Mouse (Mus musculus): ENCODE results near the gene Pdcd6ip.
A peak's percentile ranks its signal among the peaks of the same experiment; 100 is the strongest.
"Not testable (repeated sequence)": the region's sequence is repeated elsewhere in the genome, so short reads cannot be mapped to it uniquely, and the experiment has no call there.

Gene Pdcd6ip

DNA sequence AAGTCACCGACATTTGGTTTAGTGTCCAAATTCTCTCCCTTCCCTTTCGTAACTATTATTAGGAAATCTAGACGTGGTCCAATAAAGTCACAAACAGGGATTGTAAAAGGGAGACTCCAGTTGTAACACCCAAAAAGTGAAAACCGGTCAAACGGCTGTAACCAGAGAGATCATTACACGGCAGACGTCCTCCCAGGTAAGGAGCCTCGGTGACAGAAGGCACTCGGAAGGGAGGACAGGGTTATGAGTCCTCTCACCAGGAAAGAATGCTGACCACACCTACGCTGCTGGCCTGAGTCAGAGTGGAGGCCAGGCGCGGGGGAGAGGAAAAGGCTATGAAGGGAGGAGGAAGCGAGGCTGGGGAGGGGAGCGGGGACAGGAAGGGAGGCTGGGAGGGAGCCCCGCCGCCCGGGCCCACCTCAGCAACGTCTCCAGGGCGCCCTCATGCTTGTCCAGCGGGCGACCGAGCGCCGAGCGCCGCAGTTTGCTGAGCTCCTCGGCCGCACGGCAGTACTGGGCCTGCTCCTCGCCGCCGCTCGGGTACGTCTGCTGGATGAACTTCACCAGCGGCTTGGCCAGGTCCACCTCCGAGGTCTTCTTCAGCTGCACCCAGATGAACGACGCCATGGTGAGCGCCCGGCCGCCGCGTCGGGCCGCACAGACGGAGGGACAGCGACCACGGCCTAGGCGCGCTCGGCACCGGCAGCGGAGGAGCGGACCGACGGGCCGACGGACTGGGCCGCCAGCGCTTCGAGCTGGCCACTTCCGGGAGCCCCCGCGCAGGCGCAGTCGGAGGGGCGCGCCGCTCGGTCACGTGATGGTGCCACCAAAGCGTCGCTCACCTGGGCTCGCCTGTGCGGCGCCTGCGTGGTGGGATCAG is at the start of gene Pdcd6ip:
Gene Pdcd6ip, minus strand, starts transcription at position 779 of the 880 bp plus-strand sequence.
- peak; percentile 94 for DNase-seq

DNA sequence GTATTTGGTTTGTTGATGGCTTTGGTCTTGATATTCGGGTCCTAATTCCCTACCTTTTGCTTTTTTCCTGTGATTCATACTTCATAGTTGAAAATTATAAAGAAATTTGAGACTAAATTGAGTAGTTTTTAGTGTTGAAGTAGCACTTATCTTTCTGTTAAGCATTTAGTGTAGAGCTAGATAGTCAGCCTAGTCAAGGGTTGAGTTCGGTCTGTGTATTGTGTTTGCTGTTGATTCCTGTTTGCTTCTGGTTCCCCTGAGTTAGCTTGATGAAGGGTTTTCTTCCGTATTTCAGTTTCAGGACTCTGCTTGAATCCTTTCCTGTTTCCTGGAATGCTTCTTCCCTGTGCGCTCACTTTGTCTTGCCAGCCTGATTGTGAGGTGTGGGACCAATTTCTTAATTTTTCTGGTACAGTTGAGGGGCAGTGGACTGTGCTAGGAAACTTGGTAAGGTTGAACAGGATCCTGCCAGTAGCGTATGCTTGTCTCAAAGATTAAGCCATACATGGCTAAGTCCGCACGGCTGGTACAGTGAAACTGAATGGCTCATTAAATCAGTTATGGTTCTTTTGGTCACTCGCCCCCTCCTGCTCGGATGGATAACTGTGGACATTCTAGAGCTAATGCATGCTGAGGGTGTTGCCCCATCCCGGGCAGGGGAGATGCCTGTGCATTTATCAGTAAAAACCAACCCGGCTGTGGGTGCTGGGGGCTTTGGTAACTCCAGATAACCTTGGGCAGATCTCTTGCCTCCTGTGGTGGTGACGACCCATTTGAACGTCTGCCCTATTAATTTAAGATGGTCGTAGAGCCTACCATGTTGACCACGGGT is 48.0 kb upstream of the Pdcd6ip start:
- DNase-seq = no peak

DNA sequence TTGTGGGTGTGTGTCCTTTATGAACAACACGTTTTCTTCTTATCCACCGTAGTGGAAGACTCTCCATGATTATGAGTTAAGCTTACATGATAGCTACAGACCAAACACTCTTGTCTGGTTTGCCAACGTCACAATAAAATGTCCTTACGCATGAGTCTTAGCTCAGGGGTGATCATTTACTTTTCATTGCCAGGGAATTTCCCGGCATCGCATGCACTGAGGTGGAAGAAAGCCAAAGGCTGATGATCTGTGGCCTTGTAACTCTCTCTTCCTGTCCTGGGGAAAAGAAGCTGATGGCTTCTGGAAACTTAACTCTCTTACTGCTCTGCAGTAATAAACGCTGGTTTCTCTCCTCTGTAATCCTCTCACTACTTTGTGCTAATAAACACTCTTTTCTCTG is 41.3 kb upstream of the Pdcd6ip start:
- no peak for DNase-seq

DNA sequence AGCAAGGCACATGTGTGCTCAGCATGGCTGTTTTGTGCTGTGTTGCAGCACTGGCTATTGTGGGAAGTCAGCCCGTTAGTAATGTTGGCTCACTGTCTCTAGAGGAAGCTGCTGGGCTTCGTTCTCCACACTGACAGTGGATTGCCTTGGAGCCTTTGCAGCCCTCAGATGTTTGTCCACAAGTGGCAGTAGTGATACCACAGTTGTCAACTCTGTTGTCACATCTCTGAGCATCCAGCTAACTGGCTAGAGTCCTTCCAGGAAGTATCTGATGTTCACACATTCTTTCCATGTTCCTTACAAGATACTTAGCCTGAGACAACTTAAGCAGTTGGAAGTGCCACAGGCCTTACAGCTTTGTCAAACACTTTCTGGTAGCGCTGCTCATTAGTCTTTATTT is 35.2 kb upstream of the Pdcd6ip start:
- no peak for DNase-seq

DNA sequence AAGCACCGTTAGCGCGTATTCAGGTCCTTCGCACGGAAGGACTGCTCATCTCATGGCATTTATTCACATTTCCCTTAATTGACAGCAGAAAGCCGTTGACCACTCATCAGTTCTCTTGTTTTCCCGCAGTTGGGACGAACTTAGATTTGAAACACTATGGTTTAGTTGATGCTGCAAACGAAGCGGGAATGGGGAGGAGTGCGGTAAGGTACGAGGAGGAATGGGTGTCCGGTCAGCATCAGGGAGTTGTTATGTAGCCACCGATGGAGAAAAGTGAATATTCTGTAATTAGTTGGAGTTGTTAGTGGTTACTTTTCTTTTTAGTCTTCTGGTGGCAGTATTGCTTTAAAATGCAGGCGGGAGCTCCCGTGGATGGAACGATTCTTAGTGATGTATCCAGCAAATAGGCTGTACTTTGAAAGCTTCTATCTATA is 34.3 kb upstream of the Pdcd6ip start:
- DNase-seq = peak; percentile 8

DNA sequence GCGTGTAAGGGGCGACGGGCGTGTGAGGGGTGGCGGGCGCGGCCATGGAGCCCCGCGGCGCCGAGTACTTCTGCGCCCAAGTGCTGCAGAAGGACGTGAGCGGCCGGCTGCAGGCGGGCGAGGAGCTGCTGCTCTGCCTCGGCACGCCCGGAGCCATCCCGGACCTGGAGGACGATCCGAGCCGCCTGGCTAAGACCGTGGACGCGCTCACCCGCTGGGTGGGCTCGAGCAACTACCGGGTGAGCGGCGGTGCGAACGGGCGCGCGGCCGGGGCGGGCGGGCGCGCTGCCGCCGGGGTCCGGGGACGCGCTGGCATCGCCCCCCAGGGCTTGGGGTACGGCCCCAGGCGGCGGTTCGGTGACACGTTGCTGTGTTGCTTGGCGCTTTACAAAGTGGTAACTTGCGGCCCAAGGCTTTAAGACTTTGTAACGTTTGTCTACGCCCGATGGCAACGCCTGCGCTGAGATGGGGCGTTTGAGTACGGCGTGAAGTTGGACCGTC is 33.6 kb upstream of the Pdcd6ip start:
- peak; percentile 64 for DNase-seq

DNA sequence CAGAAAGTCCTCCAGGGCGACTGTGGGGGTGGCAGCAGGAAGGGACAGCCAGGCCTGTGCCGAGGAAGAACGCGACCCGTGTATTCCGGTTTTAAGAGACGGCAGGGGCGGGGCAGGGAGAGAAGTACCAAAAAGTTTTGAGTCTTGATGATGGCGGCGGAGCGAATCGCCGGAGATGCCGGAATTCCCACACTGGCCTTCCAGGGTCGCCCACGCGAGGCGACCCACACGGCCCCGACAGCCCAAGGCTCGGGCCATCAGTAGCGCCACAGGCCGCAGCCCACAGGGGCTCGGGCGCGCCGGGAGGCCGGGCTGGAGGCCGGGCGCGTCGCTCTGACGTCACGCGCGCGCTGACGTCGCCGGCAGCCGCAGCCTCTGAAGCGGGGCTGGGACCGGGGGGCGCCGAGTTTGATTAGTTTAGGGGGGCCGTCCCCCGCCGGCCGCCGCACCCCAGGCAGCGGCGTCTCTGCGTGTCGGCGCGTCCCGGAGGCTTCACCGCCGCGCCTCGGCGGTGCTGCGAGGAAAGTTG is 33.1 kb upstream of the Pdcd6ip start, which contains the start of gene Clasp2:
Gene Clasp2, plus strand, starts transcription at position 366 of the 529 bp plus-strand sequence.
- DNase-seq = peak; percentile 84

DNA sequence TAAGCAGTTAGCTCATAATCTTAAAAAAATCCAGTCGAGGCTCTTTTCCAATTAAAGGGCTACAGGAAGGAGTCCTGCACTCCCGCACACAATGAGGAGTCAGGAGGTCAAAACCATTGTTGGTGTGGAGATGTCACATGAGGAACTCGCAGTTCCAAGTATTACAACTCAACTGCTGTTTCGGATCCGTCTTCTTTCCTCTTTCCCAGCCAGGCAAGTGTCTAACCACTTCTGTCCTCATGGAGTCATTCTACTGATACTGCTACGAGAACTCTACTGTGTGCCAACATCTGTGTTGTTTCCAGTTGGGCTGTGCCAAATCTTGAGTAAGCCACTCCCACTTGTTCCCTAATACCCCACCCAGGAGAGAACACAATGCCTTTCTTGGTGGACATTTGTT is 30.9 kb upstream of the Pdcd6ip start:
- DNase-seq = no peak

DNA sequence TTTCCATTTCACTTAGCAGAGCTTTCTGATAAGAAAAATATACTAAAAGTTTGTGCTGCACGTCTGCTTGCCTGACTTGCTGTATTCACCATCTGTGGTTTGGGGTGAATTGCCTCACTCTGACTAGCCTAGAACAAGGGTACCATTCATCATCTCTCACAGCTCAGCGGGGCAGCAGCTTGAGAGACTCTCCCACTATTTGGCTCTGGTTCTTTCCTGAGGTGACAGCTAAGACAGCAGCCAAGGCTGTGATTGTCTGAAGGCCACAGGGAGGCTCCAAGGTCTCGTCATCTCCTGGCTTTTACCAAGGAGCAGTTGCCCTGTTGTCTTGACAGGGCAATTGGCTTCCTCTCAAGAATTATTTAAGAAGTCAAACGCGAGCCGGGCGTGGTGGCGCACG is 30.0 kb upstream of the Pdcd6ip start:
- DNase-seq = no peak

DNA sequence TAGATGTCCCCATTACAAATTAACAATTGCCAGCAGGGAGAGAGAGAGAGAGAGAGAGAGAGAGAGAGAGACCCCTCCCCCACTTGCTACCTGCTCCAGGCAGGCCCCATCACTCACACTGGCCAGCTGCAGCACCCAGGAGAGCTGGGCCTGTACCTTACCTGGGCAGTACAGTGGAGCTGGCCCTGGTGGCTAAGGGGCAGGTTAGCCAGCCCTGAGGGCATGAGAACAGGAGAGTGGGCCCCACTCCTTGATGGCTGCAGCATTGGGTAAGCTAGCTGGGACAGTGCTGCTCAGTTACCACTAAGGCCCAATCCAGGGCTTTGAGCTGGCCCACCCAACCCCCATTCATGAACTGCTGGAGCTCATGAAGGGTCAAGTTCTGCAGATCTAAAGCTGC is 27.9 kb upstream of the Pdcd6ip start:
- DNase-seq = no peak

DNA sequence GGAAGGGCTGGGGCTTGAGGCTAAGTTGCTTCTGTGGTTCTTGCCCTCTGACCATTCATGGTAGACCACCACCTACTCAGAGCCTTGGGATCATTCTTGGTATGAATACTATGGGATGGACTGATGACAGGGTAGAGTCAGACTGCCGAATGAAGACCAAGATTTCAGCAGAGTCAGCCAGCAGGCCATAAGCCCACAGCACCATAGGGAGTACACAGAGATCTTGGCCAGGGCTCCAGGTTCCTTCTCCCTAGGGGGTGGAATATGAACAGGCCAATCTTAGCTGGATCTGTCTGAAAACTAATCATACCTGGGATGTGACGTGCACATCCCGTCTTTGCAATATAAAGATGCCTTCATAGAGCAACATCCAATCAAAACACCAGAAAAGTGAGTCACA is 23.5 kb upstream of the Pdcd6ip start:
- DNase-seq = no peak

DNA sequence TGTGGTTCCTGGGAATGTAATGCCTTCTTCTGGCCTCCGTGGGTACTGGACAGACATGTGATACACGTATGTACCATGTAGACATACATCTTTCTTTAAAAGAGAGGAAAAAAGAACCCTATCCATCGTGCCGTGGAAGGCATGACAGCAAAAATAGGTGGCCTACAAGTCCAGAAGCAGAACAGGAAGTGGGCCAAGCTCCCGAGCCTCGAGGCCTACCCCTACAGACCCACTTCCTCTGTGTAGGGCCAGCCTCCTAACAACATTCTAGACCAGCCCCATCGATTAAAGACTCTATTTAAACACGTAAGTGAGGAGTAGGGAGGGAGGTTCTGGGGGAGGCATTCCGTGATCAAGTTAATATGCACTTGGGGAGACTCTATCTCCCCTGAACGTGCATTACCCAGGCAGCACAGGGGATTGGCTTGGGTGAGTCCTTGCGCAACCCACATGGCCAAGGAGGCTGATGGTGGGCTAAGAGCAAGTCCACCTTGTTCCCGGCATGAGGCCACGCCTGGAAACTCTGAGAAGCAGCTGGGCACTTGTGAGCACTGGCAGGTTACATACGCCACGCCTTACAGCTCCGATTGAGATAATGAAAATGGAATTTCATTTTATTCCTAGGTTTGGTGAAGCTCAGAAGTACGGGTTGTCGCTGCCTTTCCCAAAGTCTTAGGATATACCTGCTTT is 19.1 kb upstream of the Pdcd6ip start:
- DNase-seq = no peak

DNA sequence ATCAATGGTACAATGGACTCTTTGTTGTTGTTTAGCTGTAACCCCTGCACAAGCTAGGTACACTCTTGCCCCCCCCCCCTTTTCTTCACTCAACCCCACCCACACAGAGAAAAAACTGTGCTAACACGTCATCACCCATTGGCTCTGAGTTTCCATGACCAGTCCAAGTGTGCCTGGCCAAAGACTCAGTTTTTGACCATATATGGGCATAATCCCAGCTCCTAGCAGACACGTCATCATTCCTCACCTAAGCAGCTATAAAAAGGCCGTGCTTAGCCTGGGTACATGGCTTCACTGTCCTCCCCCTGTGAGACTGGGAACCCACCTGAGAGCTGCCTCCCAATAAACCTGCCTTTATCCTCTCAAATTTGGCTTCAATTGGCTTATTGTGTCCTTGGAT is 18.1 kb upstream of the Pdcd6ip start:
- no peak for DNase-seq

DNA sequence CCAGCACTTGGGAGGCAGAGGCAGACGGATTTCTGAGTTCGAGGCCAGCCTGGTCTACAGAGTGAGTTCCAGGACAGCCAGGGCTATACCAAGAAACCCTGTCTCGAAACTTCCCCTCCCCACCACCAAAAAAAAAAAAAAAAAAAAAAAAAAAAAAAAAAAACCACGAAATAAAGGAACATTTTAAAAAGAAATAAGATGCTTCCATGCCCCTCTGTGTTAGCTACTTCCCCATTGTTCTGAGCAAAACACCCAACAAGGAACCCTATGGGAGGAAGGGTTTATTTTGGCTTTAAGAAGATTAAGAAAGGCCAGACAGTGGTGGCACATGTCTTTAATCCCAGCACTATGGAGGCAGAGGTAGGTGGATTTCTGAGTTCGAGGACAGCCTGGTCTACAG is 17.6 kb upstream of the Pdcd6ip start:
- DNase-seq = not testable (repeated sequence)

DNA sequence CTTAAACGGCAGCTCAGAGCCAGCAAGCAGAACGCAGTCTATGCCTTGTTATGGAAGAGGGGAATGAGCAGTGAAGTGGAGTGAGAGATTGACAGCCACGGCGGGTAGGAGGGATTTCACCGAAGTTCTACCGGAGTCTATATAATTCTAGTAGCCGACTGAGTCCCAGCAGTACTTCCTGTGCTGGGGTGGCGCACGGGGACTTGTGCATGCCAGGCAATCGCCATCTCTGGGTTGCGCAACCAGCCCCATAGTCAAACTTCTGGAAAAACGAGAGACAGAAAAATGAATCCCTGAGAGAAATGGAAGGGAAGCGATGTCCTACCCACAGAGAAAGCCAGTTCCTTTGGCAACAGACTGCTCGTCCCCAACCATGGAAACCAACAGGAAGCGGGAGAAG is 16.6 kb upstream of the Pdcd6ip start:
- no peak for DNase-seq

DNA sequence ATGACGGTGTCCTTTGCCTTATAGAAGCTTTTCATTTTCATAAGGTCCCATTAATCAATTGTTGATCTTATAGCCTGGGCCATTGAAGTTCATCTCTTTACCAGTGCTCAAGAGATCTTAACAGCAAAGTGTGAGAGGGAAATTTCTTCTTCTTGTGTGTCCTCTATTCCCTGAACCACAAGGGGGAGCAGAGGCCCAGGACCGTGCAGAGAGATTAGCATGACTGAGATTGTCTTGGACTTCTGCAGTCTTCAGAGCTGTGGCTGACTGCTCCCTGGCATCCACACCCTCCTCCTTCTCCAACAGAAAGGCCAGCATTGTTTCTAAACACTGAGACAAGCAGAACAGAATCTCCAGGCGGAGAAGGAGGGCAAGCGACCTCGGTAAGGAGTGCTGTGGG is 11.0 kb upstream of the Pdcd6ip start:
- DNase-seq = no peak

DNA sequence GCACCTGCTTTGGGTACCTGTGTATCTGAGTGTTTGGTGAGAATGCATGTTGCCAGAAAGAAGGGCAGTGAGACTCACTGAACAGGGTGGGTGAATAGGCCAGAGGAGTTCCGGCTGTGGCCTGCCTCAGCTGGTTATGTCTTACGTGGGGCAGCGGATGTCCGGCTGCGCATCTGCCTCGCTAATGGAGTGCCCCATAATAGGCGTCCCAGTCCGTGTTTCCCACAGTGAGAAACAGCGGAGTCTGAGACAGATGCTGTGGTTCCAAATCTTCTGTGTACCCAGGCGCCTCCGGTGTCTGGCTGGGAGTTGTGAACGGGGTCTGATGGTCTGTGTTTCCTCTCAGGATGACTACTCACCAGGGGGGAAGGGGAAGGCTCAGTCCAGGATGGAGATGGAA is 2.8 kb upstream of the Pdcd6ip start:
- no peak for DNase-seq

DNA sequence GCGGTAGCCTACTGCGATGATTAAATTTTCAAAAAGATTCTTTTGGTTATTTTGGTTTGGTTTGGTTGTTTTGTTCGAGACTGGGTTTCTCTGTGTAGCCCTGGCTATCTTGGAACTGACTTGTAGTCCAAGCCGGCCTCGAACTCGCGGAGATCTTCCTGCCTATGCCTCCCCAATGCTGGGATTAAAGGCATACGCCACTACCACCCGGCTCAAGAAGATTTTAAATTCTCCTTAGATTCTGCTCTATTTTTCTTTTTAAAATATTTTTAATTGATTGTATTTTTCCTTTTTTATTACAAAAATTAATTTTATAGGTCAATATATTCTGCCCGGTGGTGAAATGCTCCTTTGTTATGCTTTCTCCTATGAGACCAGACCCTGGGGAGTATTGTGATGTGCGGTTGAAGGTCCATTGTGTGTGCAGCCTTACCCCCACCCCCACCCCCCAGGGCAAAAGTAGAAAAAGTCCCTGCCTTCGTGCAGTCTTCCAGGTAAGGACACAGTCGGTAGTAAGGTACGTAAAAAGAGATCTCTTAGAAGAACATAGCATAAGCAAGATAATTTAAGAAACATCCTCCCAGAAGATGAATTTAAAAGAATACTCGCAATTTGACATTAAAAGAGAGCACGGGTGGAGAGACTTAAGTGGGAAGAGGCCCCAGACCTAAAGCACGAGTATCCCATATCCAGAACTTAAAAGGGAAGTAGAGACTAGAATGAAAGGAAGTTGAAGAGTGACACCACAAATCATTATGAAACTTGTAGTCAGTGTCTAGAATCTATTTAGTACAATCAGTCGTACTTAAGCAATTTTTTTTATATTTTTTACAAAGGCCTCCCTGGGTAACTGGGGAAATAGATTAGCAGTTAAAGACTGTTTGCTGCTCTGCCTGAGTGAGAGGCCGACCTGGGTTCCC is 562 bp upstream of the Pdcd6ip start:
- no peak for DNase-seq

DNA sequence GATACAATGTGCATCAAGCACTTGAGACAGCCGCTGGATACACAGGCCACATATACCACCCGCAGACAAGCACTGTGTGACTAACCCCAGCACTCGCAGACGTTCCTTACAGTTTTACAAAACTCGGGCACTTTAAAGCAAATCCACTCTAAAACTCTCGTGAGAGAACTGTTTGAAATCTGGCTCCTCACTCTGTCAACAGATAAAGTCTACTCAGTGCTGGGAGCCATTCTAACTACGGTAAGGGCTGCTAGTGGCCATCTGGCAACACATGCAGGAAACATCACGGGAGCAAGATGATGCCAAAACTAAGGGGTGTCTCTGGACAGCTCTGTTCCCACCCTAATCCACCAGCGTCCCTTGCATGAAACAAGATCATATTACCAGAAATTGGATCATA is 1.2 kb downstream of the Pdcd6ip start:
- DNase-seq = peak; percentile 8

DNA sequence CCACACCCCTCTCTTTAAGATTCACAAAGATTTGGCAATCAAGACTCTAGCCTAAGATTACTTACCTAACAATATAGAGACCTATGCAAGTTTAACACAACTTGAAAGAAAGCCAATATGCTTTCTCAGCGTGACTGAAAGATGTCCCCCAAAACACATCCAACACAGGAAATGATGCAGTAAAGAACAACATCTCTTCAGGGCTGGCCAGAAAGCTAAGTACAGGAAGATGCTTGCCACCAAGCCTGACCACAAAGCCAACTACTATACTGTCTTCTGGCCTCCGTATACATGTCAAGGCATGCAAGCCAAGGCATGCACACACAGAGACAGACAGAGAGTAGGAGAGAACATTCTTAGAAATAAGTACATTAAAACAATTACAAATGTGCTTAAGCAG is 2.0 kb downstream of the Pdcd6ip start:
- peak; percentile 15 for DNase-seq

DNA sequence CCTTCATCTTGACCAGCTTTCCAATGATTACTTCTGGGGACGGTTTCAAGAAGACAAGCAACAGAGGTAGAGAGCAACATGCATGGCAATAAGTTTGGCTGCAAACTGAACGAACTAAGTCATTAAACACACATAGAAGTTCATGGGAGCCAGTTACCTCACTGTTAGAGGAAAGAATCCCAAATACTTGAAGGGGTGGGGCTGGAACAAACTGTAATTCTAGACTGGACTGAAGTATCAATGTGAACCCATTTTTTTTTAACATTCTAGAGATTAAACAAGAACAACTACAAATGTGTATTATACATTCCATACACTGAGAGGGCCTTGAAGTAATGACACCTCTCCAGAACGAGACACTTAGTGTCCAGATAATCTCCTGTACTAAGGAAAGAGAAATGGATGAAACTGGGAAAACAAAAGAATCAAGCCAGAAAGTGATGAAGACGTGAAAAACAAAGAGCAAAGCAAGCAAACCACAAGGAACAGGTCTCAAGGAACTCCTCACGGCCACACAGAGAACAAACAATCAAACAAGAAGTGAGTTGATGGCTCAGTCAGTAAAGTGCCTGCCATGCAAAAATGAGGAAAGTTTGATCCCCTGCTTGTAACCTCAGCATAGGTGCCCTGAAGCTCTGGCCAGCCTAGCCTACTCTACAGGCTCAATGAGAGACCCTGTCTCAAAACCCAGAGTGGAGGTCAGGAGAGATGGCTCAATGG is 6.5 kb downstream of the Pdcd6ip start:
- DNase-seq = no peak

Measured in thymus, postnatal 25 days (tissue).